Mouse (Mus musculus) spleen, postnatal 10 days (tissue): ENCODE data around the gene 4933407L21Rik.
A peak's percentile ranks its signal among the peaks of the same experiment; 100 is the strongest.

Experiments used
- DNase-seq, 2 experiments: peaks; one replicate each; pipeline ENCODE4 v3.0.0; 2021 to 2022; ENCODE audit warnings: low spot score in 2 of 2

Gene 4933407L21Rik

GRCm38 (mm10) chr1:85916830-85917450 lies 11.3 kb upstream of the 4933407L21Rik start:
- DNase-seq: no peak

- DNase-seq: no peak
These were observed 8.7 kb upstream of the 4933407L21Rik start for GRCm38 (mm10) chr1:85919621-85920020.

- DNase-seq: no peak
These were observed 6.6 kb upstream of the 4933407L21Rik start for GRCm38 (mm10) chr1:85921725-85922124.

DNA sequence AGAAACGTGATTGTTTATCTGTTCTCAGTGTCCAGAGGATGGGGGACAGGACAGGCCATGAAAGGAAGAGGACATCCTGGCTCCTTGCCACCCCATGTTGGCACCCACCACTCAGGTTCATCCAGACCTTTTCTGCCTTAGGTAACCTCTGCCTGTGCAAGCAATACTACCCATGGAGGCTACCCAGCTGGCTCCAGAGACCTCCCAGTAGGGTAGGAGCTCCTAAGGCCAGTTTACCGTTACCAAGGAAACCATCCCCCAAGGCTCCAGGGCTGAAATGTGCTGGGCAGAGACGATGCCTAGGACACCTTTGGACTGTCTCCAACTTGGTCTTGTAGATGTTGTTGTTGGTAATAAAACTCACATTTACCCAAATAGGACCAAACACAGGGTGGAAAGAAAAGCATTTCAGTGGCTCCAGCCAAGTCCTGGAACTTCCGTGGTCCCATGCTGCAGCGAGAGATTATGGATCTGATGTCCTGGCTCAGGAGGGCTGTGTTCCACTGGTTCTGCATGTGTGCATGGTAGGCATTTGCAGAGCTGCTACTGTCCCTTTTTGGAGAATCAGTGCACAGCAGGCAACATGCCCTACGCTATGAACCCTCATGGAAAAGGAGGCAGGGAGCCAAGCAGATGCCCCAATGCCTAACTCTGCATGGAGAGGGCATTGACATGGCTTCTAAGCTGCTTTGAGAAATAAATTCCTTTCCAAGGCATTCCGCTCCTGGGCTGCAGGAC lies 6.0 kb upstream of the 4933407L21Rik start:
- no peak for DNase-seq

DNA sequence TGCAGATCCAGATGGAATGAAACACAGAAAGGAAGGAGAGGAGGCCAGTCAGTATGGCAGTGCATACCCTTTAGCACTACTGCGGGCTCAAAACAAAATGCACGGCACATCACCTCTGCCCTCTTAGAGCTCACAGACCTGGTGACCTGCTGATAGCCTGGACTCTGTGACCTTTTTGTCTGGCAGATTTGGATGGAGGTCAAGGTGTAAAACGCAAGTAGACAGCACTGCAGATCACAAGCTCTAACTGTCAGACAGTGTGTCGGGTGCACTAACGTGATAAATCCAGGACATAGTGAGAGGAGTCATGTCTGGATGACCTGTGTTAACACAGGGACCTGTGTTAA lies 5.4 kb upstream of the 4933407L21Rik start:
- no peak for DNase-seq

DNA sequence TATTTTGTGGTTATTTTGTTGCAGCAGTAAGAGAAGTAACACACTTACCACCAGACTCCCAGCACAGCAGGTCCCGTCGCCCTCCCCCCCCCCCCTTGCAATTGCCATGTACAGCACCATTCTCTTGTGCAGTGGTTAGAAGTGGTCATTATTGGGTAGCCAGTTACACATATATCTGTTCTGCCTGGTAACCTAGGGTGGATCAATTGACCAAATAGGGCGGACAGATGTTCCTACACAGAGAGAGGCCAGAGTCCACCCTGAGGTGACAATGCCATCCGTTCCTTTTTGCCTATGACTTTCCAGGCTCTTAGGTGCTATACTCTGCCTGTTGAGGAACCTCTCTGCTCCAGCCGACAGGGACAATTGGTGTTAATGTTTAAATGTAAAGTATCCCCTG lies 3.1 kb upstream of the 4933407L21Rik start:
- no peak for DNase-seq

GRCm38 (mm10) chr1:85928688-85929065 lies 394 bp downstream of the 4933407L21Rik start:
- no peak for DNase-seq

GRCm38 (mm10) chr1:85929406-85929805 lies 1.1 kb downstream of the 4933407L21Rik start:
- DNase-seq: no peak

- DNase-seq: no peak
These were observed 2.9 kb downstream of the 4933407L21Rik start for GRCm38 (mm10) chr1:85931170-85931569.

GRCm38 (mm10) chr1:85933226-85933625 lies 4.9 kb downstream of the 4933407L21Rik start:
- no peak for DNase-seq

GRCm38 (mm10) chr1:85933631-85934465 lies 5.6 kb downstream of the 4933407L21Rik start:
- DNase-seq: no peak

GRCm38 (mm10) chr1:85934560-85934959 lies 6.3 kb downstream of the 4933407L21Rik start:
- DNase-seq: no peak

GRCm38 (mm10) chr1:85935148-85935852 lies 7.0 kb downstream of the 4933407L21Rik start:
- peak; percentile 29 to 68 for DNase-seq

DNA sequence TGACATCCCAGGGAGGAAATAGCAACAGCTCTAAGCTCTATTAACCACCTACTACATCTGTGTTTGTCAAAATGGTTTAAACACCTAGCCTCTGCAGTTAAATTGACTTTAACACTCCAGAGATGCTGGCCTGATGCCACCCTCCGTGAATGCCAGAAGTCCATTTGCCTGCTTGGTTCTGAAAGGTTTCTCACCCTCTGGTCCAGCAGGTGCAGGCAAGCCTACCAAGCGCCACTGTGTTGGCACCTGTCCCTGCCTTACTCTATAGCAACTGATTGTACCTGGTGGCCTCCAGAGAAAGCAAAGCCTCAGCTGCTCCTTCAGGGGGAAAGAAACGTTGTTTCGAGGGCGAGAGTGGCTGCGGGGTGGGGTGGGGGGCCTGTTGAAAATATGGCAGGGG lies 8.0 kb downstream of the 4933407L21Rik start:
- no peak for DNase-seq

- DNase-seq: no peak
These were observed 9.0 kb downstream of the 4933407L21Rik start for GRCm38 (mm10) chr1:85937323-85937722.

DNA sequence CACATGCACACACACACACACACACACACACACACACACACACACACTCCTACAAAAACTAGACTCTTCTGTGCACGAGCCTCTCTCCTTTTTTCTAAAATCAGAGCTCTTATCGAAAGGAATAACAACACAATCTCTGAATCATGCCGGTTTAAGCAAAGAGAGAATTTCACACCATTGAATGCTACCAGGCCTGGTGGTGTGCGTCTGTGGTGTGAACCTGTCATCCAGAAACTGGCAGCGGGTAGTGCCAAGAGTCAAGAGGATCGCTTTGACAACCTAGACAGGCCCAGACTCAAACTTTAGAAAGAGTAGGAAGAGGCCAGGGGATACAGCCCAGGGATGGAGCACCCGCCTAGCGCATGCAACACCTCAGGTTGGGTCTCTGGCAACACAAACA lies 14.0 kb downstream of the 4933407L21Rik start:
- DNase-seq: no peak

DNA sequence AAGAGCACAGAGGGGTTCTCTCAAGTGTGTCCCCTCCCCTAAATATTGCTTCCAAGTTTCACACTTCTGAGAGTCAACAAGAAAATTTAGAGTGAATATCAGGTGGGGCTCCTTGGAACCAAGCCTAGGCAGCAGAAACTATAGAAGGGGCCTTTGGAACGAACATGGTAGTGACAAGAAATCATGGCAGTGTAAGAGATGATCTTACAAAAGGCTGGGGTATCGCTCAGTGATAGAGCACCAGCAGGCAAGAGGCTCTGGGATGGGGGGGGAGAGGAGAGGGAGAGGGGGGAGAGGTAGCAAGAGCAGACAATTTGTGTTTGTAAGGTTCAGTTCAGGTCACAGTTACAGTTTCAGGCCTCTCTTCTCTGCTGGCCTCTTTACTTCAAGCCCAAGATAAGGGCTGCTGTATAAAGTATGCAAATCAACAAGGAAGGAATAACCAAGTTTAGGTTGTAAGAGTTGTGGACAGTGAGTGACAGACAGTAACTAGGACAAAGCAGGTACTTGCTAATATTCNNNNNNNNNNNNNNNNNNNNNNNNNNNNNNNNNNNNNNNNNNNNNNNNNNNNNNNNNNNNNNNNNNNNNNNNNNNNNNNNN lies 20.9 kb downstream of the 4933407L21Rik start:
- no peak for DNase-seq

- no peak for DNase-seq
These were observed 26.9 kb downstream of the 4933407L21Rik start for GRCm38 (mm10) chr1:85955150-85955549.

- no peak for DNase-seq
These were observed 29.0 kb downstream of the 4933407L21Rik start for GRCm38 (mm10) chr1:85957290-85957689.

GRCm38 (mm10) chr1:85957942-85958619 lies 29.8 kb downstream of the 4933407L21Rik start:
- no peak for DNase-seq
